Mouse (Mus musculus): ENCODE measurements around the gene Pbx4. TPM values are rescaled to one million over a fixed set of nuclear protein-coding genes. Genes with fewer than 3 reads are reported as not detected.
A peak's percentile ranks its signal among the peaks of the same experiment; 100 is the strongest.

Pbx4 gene
- polyA plus RNA-seq, 1 experiment from 2014 or later: 58.8 TPM

- no peak for ATAC-seq (ENCODE audit: low read depth)
- Histone ChIP-seq H3K27ac (replicated peaks) (no peak overlapping the region), H3K9ac (no peak overlapping the region), H3K9me3 (no peaks in the 10 kb centered on the region), H3K4me3 (no peak overlapping the region), H3K27me3 (no peaks in the 10 kb centered on the region), H3K4me2 (no peak overlapping the region), H3K4me1 (replicated peaks) (no peaks in the 10 kb centered on the region), H3K36me3 (peaks cover 99% of the 10 kb centered on the region)
- WGBS: 92% methylated on average over 5 of the region's 5 CpGs
Measured at GRCm38 (mm10) chr8:69799946-69800345, 32.3 kb upstream of the Pbx4 start.

GRCm38 (mm10) chr8:69801796-69802195 is 30.5 kb upstream of the Pbx4 start:
- peaks cover 99% of the 10 kb centered on the region for H3K36me3 ChIP-seq
- no peak overlapping the region for H3K27ac ChIP-seq (replicated peaks)
- ATAC-seq (ENCODE audit: low read depth): no peak
- H3K4me3 ChIP-seq: no peak overlapping the region
- no peak overlapping the region for H3K9ac ChIP-seq
- H3K4me1 ChIP-seq (replicated peaks): no peaks in the 10 kb centered on the region
- H3K27me3 ChIP-seq: no peaks in the 10 kb centered on the region
- 95% methylated on average over 4 of the region's 4 CpGs for WGBS
- no peaks in the 10 kb centered on the region for H3K9me3 ChIP-seq
- H3K4me2 ChIP-seq: no peak overlapping the region

- Histone ChIP-seq H3K27me3 (no peaks in the 10 kb centered on the region), H3K9me3 (no peaks in the 10 kb centered on the region), H3K27ac (replicated peaks) (no peak overlapping the region), H3K36me3 (peaks cover 99% of the 10 kb centered on the region), H3K4me2 (no peak overlapping the region), H3K4me3 (no peak overlapping the region), H3K9ac (no peak overlapping the region), H3K4me1 (replicated peaks) (no peaks in the 10 kb centered on the region)
- no peak for ATAC-seq (ENCODE audit: low read depth)
Measured at GRCm38 (mm10) chr8:69802216-69802615, 30.1 kb upstream of the Pbx4 start.

GRCm38 (mm10) chr8:69803366-69803765 is 28.9 kb upstream of the Pbx4 start:
- H3K9ac ChIP-seq: no peak overlapping the region
- H3K4me1 ChIP-seq (replicated peaks): peaks cover 7% of the 10 kb centered on the region
- H3K27ac ChIP-seq (replicated peaks): no peak overlapping the region
- H3K9me3 ChIP-seq: no peaks in the 10 kb centered on the region
- H3K27me3 ChIP-seq: no peaks in the 10 kb centered on the region
- ATAC-seq (ENCODE audit: low read depth): no peak
- H3K4me3 ChIP-seq: no peak overlapping the region
- H3K4me2 ChIP-seq: no peak overlapping the region
- peaks cover 96% of the 10 kb centered on the region for H3K36me3 ChIP-seq
- 97% methylated on average over 7 of the region's 7 CpGs for WGBS

- no peak for ATAC-seq (ENCODE audit: low read depth)
- WGBS: 93% methylated on average over 6 of the region's 6 CpGs
Measured at GRCm38 (mm10) chr8:69804537-69804936, 27.8 kb upstream of the Pbx4 start.

GRCm38 (mm10) chr8:69805086-69805485 is 27.2 kb upstream of the Pbx4 start:
- Histone ChIP-seq H3K4me2 (no peak overlapping the region), H3K9ac (no peak overlapping the region), H3K27ac (replicated peaks) (no peak overlapping the region), H3K9me3 (no peaks in the 10 kb centered on the region), H3K4me3 (no peak overlapping the region), H3K4me1 (replicated peaks) (peaks cover 19% of the 10 kb centered on the region), H3K36me3 (peaks cover 79% of the 10 kb centered on the region), H3K27me3 (no peaks in the 10 kb centered on the region)
- WGBS: 96% methylated on average over 10 of the region's 10 CpGs
- ATAC-seq (ENCODE audit: low read depth): no peak

More at GRCm38 (mm10) chr8:69804537-69804936, 27.8 kb upstream of the Pbx4 start:
- Histone ChIP-seq H3K36me3 (peaks cover 85% of the 10 kb centered on the region), H3K27me3 (no peaks in the 10 kb centered on the region), H3K27ac (replicated peaks) (no peak overlapping the region), H3K4me1 (replicated peaks) (peaks cover 14% of the 10 kb centered on the region), H3K9ac (no peak overlapping the region), H3K9me3 (no peaks in the 10 kb centered on the region), H3K4me2 (no peak overlapping the region), H3K4me3 (no peak overlapping the region)

GRCm38 (mm10) chr8:69805491-69805890 is 26.8 kb upstream of the Pbx4 start:
- H3K4me2 ChIP-seq: no peak overlapping the region
- ATAC-seq (ENCODE audit: low read depth): no peak
- WGBS: 95% methylated on average over 9 of the region's 9 CpGs
- H3K36me3 ChIP-seq: peaks cover 75% of the 10 kb centered on the region
- no peaks in the 10 kb centered on the region for H3K27me3 ChIP-seq
- H3K4me1 ChIP-seq (replicated peaks): peaks cover 19% of the 10 kb centered on the region
- H3K9me3 ChIP-seq: no peaks in the 10 kb centered on the region
- no peak overlapping the region for H3K4me3 ChIP-seq
- H3K27ac ChIP-seq (replicated peaks): no peak overlapping the region
- no peak overlapping the region for H3K9ac ChIP-seq

- H3K27me3 ChIP-seq: no peaks in the 10 kb centered on the region
- no peak overlapping the region for H3K4me2 ChIP-seq
- no peak overlapping the region for H3K4me3 ChIP-seq
- no peak overlapping the region for H3K27ac ChIP-seq (replicated peaks)
- H3K9me3 ChIP-seq: no peaks in the 10 kb centered on the region
- ATAC-seq (ENCODE audit: low read depth): no peak
- no peak overlapping the region for H3K9ac ChIP-seq
- H3K36me3 ChIP-seq: peaks cover 75% of the 10 kb centered on the region
- 89% methylated on average over 5 of the region's 5 CpGs for WGBS
- H3K4me1 ChIP-seq (replicated peaks): peaks cover 19% of the 10 kb centered on the region
Measured at GRCm38 (mm10) chr8:69807236-69807635, 25.1 kb upstream of the Pbx4 start.

GRCm38 (mm10) chr8:69808094-69808863 is 24.0 kb upstream of the Pbx4 start, which contains the start of gene Gmip:
Gene Gmip (plus strand): TSS chr8:69808679.
- peak within 1 kb of the TSS; percentile 62 for H3K4me3 ChIP-seq
- H3K4me1 ChIP-seq (replicated peaks): peaks cover 19% of the 10 kb centered on the region
- H3K27me3 ChIP-seq: no peaks in the 10 kb centered on the region
- H3K36me3 ChIP-seq: peaks cover 73% of the 10 kb centered on the region
- 4% methylated on average over 28 of the region's 28 CpGs for WGBS
- peak within 1 kb of the TSS; percentile 83 for H3K4me2 ChIP-seq
- peak; percentile 84 for ATAC-seq (ENCODE audit: low read depth)
- H3K9ac ChIP-seq: peak within 1 kb of the TSS; percentile 87
- no peaks in the 10 kb centered on the region for H3K9me3 ChIP-seq
- peak within 1 kb of the TSS; percentile 80 for H3K27ac ChIP-seq (replicated peaks)

- H3K4me1 ChIP-seq (replicated peaks): peaks cover 19% of the 10 kb centered on the region
- peak overlapping the region; percentile 80 for H3K27ac ChIP-seq (replicated peaks)
- H3K4me3 ChIP-seq: peak overlapping the region; percentile 62
- peak overlapping the region; percentile 83 for H3K4me2 ChIP-seq
- peak overlapping the region; percentile 87 for H3K9ac ChIP-seq
- peaks cover 73% of the 10 kb centered on the region for H3K36me3 ChIP-seq
- ATAC-seq (ENCODE audit: low read depth): peak; percentile 76
- under 1% methylated on average over 23 of the region's 23 CpGs for WGBS
- H3K27me3 ChIP-seq: no peaks in the 10 kb centered on the region
- H3K9me3 ChIP-seq: no peaks in the 10 kb centered on the region
Measured at GRCm38 (mm10) chr8:69808864-69809403, 23.4 kb upstream of the Pbx4 start.

- H3K9ac ChIP-seq: peak overlapping the region; percentile 87; the same call in 1 of the 2 replicates
- H3K4me1 ChIP-seq (replicated peaks): peaks cover 19% of the 10 kb centered on the region
- H3K36me3 ChIP-seq: peaks cover 74% of the 10 kb centered on the region
- H3K27ac ChIP-seq (replicated peaks): peak overlapping the region; percentile 80; the same call in 1 of the 2 replicates
- peak overlapping the region; percentile 62 for H3K4me3 ChIP-seq
- WGBS: 73% methylated on average over 3 of the region's 3 CpGs
- no peaks in the 10 kb centered on the region for H3K9me3 ChIP-seq
- no peaks in the 10 kb centered on the region for H3K27me3 ChIP-seq
- peak overlapping the region; percentile 83 for H3K4me2 ChIP-seq
- ATAC-seq (ENCODE audit: low read depth): no peak
Measured at GRCm38 (mm10) chr8:69809820-69810219, 22.5 kb upstream of the Pbx4 start.

- H3K9me3 ChIP-seq: no peaks in the 10 kb centered on the region
- H3K27ac ChIP-seq (replicated peaks): no peak overlapping the region
- peaks cover 90% of the 10 kb centered on the region for H3K36me3 ChIP-seq
- H3K9ac ChIP-seq: no peak overlapping the region
- no peak overlapping the region for H3K4me2 ChIP-seq
- H3K4me1 ChIP-seq (replicated peaks): peaks cover 1% of the 10 kb centered on the region
- no peak overlapping the region for H3K4me3 ChIP-seq
- WGBS: 93% methylated on average over 2 of the region's 2 CpGs
- H3K27me3 ChIP-seq: no peaks in the 10 kb centered on the region
- ATAC-seq (ENCODE audit: low read depth): no peak
Measured at GRCm38 (mm10) chr8:69814881-69815280, 17.4 kb upstream of the Pbx4 start.
